19 mouse cellular contexts compared by ENCODE assay signal in the genomic region with DNA sequence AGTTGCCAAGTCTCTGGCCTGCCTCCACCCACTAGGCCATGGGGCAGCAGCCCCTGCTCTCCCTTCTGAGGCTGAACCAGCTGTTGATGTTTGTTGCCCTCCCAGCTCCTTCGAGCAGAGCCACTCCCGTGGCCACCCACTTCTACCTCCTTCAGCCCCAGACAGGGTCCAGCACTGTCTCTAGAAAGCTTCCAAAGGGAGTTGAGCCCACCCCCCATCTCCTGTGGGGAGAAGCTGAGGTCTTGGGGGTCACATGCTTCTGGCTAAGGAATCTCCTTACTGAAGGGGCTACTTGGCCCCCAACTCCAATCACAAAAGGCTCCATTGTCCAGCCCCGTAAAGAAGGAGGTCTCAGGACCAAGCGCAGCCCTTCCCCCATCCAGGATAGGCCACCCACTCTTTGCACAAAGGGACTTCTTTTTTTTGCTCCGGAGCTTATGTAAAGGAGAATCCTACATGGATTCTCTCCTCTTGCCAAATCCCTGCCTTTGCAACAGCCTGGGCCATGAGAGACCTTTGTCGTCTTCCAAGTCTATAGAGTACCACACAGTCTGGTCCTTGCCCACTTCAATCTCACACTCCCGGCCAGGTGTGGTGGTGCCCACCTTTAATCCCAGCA. TPM values are rescaled to one million over a fixed set of nuclear protein-coding genes. Genes with fewer than 3 reads are reported as not detected.
DNase-seq lines count a peak whose midpoint lies in the region; ATAC-seq lines count a peak whose summit lies in the region.
"Had no signal": no experiment of that assay in that cellular context is flagged by ENCODE, and none has a peak within 500 bp of the region (broad histone marks: within the 10 kb centered on the region; RNA-seq: fewer than 3 reads in every experiment).

No protein-coding gene starts in this region.

- no peak overlapping the region for H3K9ac ChIP-seq in hindbrain, embryonic 12.5 days
- no peak overlapping the region for H3K9ac ChIP-seq in hindbrain, embryonic 11.5 days (ENCODE audit: low read depth, low read length)
- H3K9ac ChIP-seq in neural tube, embryonic 11.5 days (ENCODE audit: low read length) = no peak overlapping the region
- H3K9ac ChIP-seq in neural tube, embryonic 15.5 days (replicated peaks) = no peak overlapping the region
- H3K9ac ChIP-seq: embryonic facial prominence, embryonic 15.5 days; limb, embryonic 13.5 days had no signal

- peaks cover 32% of the 10 kb centered on the region for H3K4me1 ChIP-seq in hindbrain, embryonic 12.5 days
- peaks cover 11% of the 10 kb centered on the region for H3K4me1 ChIP-seq in hindbrain, embryonic 11.5 days (replicated peaks; ENCODE audit: control insufficient read depth, insufficient read depth, low read length)
- H3K4me1 ChIP-seq in neural tube, embryonic 11.5 days (ENCODE audit: control insufficient read depth, insufficient read depth, low read length) = peaks cover 18% of the 10 kb centered on the region
- peaks cover 34% of the 10 kb centered on the region for H3K4me1 ChIP-seq in neural tube, embryonic 15.5 days

- DNase-seq in embryo, embryonic 10.5 days (ENCODE audit: low spot score) = peak; percentile 33
- no peak for DNase-seq in embryo, embryonic 10 days (ENCODE audit: low spot score)
- no peak for DNase-seq in hindbrain, embryonic 11.5 days (ENCODE audit: low spot score)
- DNase-seq in neural tube, embryonic 11.5 days (ENCODE audit: low spot score) = no peak
- no peak for DNase-seq in spleen, postnatal 14 days (ENCODE audit: low spot score in 2 of 2)
- DNase-seq: adrenal gland, adult 8-10 months; B cell, adult 2 months; cerebellum, adult 9-10 months; gastrocnemius, adult 2 months; heart, postnatal 4 days; lung, postnatal 14 days; thymus, postnatal 4 days had no signal

- 41% methylated on average over 7 of the region's 7 CpGs for WGBS in hindbrain, embryonic 12.5 days
- 40% methylated on average over 7 of the region's 7 CpGs for WGBS in hindbrain, embryonic 11.5 days
- WGBS in neural tube, embryonic 11.5 days = 53% methylated on average over 7 of the region's 7 CpGs
- WGBS in neural tube, embryonic 15.5 days = 50% methylated on average over 7 of the region's 7 CpGs

- H3K4me2 ChIP-seq in hindbrain, embryonic 12.5 days (replicated peaks) = peak overlapping the region; percentile 15; the same call in 1 of the 2 replicates
- H3K4me2 ChIP-seq in hindbrain, embryonic 11.5 days (replicated peaks; ENCODE audit: low read depth, low read length) = no peak overlapping the region
- 0 out of 2 replicates have a peak overlapping the region, but pooled peaks have one; percentile 4 for H3K4me2 ChIP-seq in neural tube, embryonic 11.5 days (ENCODE audit: low read depth)
- no peak overlapping the region for H3K4me2 ChIP-seq in neural tube, embryonic 15.5 days
- H3K4me2 ChIP-seq: embryonic facial prominence, embryonic 15.5 days; limb, embryonic 13.5 days had no signal

- H3K36me3 ChIP-seq in hindbrain, embryonic 12.5 days = peaks cover 25% of the 10 kb centered on the region
- H3K36me3 ChIP-seq in hindbrain, embryonic 11.5 days (ENCODE audit: control insufficient read depth, insufficient read depth, low read length) = peaks cover 5% of the 10 kb centered on the region; the same call in 1 of the 2 replicates
- peaks cover 2% of the 10 kb centered on the region; the same call in 1 of the 2 replicates for H3K36me3 ChIP-seq in neural tube, embryonic 11.5 days (ENCODE audit: control insufficient read depth, insufficient read depth, low read length)
- H3K36me3 ChIP-seq in neural tube, embryonic 15.5 days = peaks cover 25% of the 10 kb centered on the region

- 0 out of 2 replicates have a peak overlapping the region, but pooled peaks have one; percentile 30 for H3K27ac ChIP-seq in hindbrain, embryonic 12.5 days
- H3K27ac ChIP-seq in hindbrain, embryonic 11.5 days (ENCODE audit: low read depth, low read length) = no peak overlapping the region
- no peak overlapping the region for H3K27ac ChIP-seq in neural tube, embryonic 11.5 days (ENCODE audit: low read depth, low read length)
- no peak overlapping the region for H3K27ac ChIP-seq in neural tube, embryonic 15.5 days (replicated peaks)
- H3K27ac ChIP-seq: embryonic facial prominence, embryonic 15.5 days; gastrocnemius, adult 2 months; limb, embryonic 13.5 days had no signal

- H3K27me3 ChIP-seq in hindbrain, embryonic 12.5 days = no peaks in the 10 kb centered on the region
- no peaks in the 10 kb centered on the region for H3K27me3 ChIP-seq in hindbrain, embryonic 11.5 days (ENCODE audit: control insufficient read depth, insufficient read depth, low read length)
- 0 out of 2 replicates have a peak, but pooled peaks cover 4% of the 10 kb centered on the region for H3K27me3 ChIP-seq in neural tube, embryonic 11.5 days (ENCODE audit: control insufficient read depth, insufficient read depth, low read length)
- no peaks in the 10 kb centered on the region for H3K27me3 ChIP-seq in neural tube, embryonic 15.5 days (replicated peaks)
- H3K27me3 ChIP-seq: embryonic facial prominence, embryonic 15.5 days had no signal

- no peak for ATAC-seq in hindbrain, embryonic 12.5 days (ENCODE audit: low FRiP score)
- ATAC-seq in hindbrain, embryonic 11.5 days (ENCODE audit: low FRiP score) = no peak
- no peak for ATAC-seq in neural tube, embryonic 11.5 days (ENCODE audit: insufficient read depth, low FRiP score, low TSS enrichment)
- no peak for ATAC-seq in neural tube, embryonic 15.5 days (ENCODE audit: low FRiP score)
- ATAC-seq: forebrain, embryonic 14.5 days; intestine, embryonic 16.5 days had no signal

- H3K4me3 ChIP-seq in hindbrain, embryonic 12.5 days = no peak overlapping the region
- no peak overlapping the region for H3K4me3 ChIP-seq in hindbrain, embryonic 11.5 days (ENCODE audit: low read depth, low read length)
- no peak overlapping the region for H3K4me3 ChIP-seq in neural tube, embryonic 11.5 days (ENCODE audit: low read depth, low read length)
- H3K4me3 ChIP-seq in neural tube, embryonic 15.5 days (replicated peaks) = no peak overlapping the region
- H3K4me3 ChIP-seq: embryonic facial prominence, embryonic 15.5 days; gastrocnemius, adult 2 months; limb, embryonic 13.5 days; megakaryocyte, embryonic 14.5 days had no signal

- no peaks in the 10 kb centered on the region for H3K9me3 ChIP-seq in hindbrain, embryonic 12.5 days (replicated peaks)
- H3K9me3 ChIP-seq in hindbrain, embryonic 11.5 days (ENCODE audit: control insufficient read depth, low read length) = no peaks in the 10 kb centered on the region
- H3K9me3 ChIP-seq in neural tube, embryonic 11.5 days (ENCODE audit: control insufficient read depth, low read length) = no peaks in the 10 kb centered on the region
- no peaks in the 10 kb centered on the region for H3K9me3 ChIP-seq in neural tube, embryonic 15.5 days (replicated peaks)
- H3K9me3 ChIP-seq: embryonic facial prominence, embryonic 15.5 days; limb, embryonic 13.5 days; megakaryocyte, embryonic 14.5 days had no signal

RNA-seq across cellular contexts. Expression of gene Fbxl15, which starts 4.8 kb away (rescaled TPM):
- 26.2 and 28.3 TPM in 2 replicates for polyA plus RNA-seq in hindbrain, embryonic 12.5 days (2016; fragmentation: Nextera tagmentation; extraction: Ambion mirVana)
- polyA plus RNA-seq in hindbrain, embryonic 11.5 days (2014; fragmentation: Nextera tagmentation; extraction: Ambion mirVana) = 26.3 and 27.1 TPM in 2 replicates
- 22.0 and 24.5 TPM in 2 replicates for polyA plus RNA-seq in neural tube, embryonic 11.5 days (2014; fragmentation: Nextera tagmentation; extraction: Ambion mirVana)
- polyA plus RNA-seq in neural tube, embryonic 15.5 days (2015; fragmentation: Nextera tagmentation; extraction: Ambion mirVana) = 44.0 and 52.3 TPM in 2 replicates

RNA-seq across cellular contexts. Expression of gene Cuedc2, which starts 5.7 kb away (rescaled TPM):
- 239 and 261 TPM in 2 replicates for polyA plus RNA-seq in hindbrain, embryonic 12.5 days (2016; fragmentation: Nextera tagmentation; extraction: Ambion mirVana)
- 252 and 260 TPM in 2 replicates for polyA plus RNA-seq in hindbrain, embryonic 11.5 days (2014; fragmentation: Nextera tagmentation; extraction: Ambion mirVana)
- polyA plus RNA-seq in neural tube, embryonic 11.5 days (2014; fragmentation: Nextera tagmentation; extraction: Ambion mirVana) = 263 and 274 TPM in 2 replicates
- polyA plus RNA-seq in neural tube, embryonic 15.5 days (2015; fragmentation: Nextera tagmentation; extraction: Ambion mirVana) = 322 and 350 TPM in 2 replicates

RNA-seq across cellular contexts. Expression of gene Psd, which starts 5.9 kb away (rescaled TPM):
- polyA plus RNA-seq in hindbrain, embryonic 12.5 days (2016; fragmentation: Nextera tagmentation; extraction: Ambion mirVana) = 33.2 and 34.7 TPM in 2 replicates
- 10.0 and 11.9 TPM in 2 replicates for polyA plus RNA-seq in hindbrain, embryonic 11.5 days (2014; fragmentation: Nextera tagmentation; extraction: Ambion mirVana)
- polyA plus RNA-seq in neural tube, embryonic 11.5 days (2014; fragmentation: Nextera tagmentation; extraction: Ambion mirVana) = 10.9 and 12.7 TPM in 2 replicates
- polyA plus RNA-seq in neural tube, embryonic 15.5 days (2015; fragmentation: Nextera tagmentation; extraction: Ambion mirVana) = 88.4 and 118 TPM in 2 replicates

RNA-seq across cellular contexts. Expression of gene Mfsd13a, which starts 8.1 kb away (rescaled TPM):
- polyA plus RNA-seq in hindbrain, embryonic 12.5 days (2016; fragmentation: Nextera tagmentation; extraction: Ambion mirVana) = 7.1 and 7.6 TPM in 2 replicates
- polyA plus RNA-seq in hindbrain, embryonic 11.5 days (2014; fragmentation: Nextera tagmentation; extraction: Ambion mirVana) = 4.4 and 6.9 TPM in 2 replicates
- polyA plus RNA-seq in neural tube, embryonic 11.5 days (2014; fragmentation: Nextera tagmentation; extraction: Ambion mirVana) = 6.8 and 7.3 TPM in 2 replicates
- 13.2 and 13.9 TPM in 2 replicates for polyA plus RNA-seq in neural tube, embryonic 15.5 days (2015; fragmentation: Nextera tagmentation; extraction: Ambion mirVana)

RNA-seq across cellular contexts. Expression of gene 2310034G01Rik, which starts 17.3 kb away (rescaled TPM):
- 1.4 and 1.5 TPM in 2 replicates for polyA plus RNA-seq in hindbrain, embryonic 12.5 days (2016; fragmentation: Nextera tagmentation; extraction: Ambion mirVana)
- 1.7 TPM in 2 replicates for polyA plus RNA-seq in hindbrain, embryonic 11.5 days (2014; fragmentation: Nextera tagmentation; extraction: Ambion mirVana)
- 1.2 and 2.4 TPM in 2 replicates for polyA plus RNA-seq in neural tube, embryonic 11.5 days (2014; fragmentation: Nextera tagmentation; extraction: Ambion mirVana)
- 2.4 and 2.7 TPM in 2 replicates for polyA plus RNA-seq in neural tube, embryonic 15.5 days (2015; fragmentation: Nextera tagmentation; extraction: Ambion mirVana)

Comparison
In these comparisons a context has a peak if more than half of its experiments do, and no peak if none do; other contexts are left out.
1. H3K4me2 ChIP-seq: peak in hindbrain, embryonic 12.5 days (single experiment) and neural tube, embryonic 11.5 days (single experiment); none in hindbrain, embryonic 11.5 days (single experiment) and neural tube, embryonic 15.5 days (single experiment).